Mouse (Mus musculus): ENCODE data around the gene Tmx2.

- TF ChIP-seq CTCF (IDR thresholded peaks at IDR 0.05; ENCODE audit: control insufficient read depth, insufficient read depth, low read length) (no peak), POLR2A (IDR thresholded peaks at IDR 0.05; ENCODE audit: borderline replicate concordance, control insufficient read depth, low read depth, low read length) (no peak)
Measured at GRCm38 (mm10) chr2:84622668-84623067, 56.3 kb downstream of the Tmx2 start.

Measured in bone marrow, adult 2 months (tissue).